In genomic region chr2:125829924-125830323, GRCm38 (mm10) we compare ENCODE assay signal across 28 mouse cellular contexts.
"Had no signal": no experiment of that assay in that cellular context is flagged by ENCODE, and none has a peak within 500 bp of the region (broad histone marks: within the 10 kb centered on the region; RNA-seq: fewer than 3 reads in every experiment).

No protein-coding gene starts in this region.

- H3K4me3 ChIP-seq: heart, adult 2 months; heart, embryonic 13.5 days; heart, embryonic 15.5 days; hindbrain, embryonic 15.5 days; intestine, embryonic 15.5 days; kidney, embryonic 15.5 days; limb, embryonic 10.5 days; limb, embryonic 12.5 days; liver, embryonic 13.5 days; liver, embryonic 15.5 days had no signal

- ATAC-seq: hindbrain, postnatal 0 days; intestine, embryonic 15.5 days; liver, postnatal 0 days had no signal

- H3K9me3 ChIP-seq: heart, embryonic 13.5 days; heart, embryonic 15.5 days; hindbrain, embryonic 15.5 days; intestine, embryonic 15.5 days; kidney, embryonic 15.5 days; limb, embryonic 10.5 days; limb, embryonic 12.5 days; liver, embryonic 13.5 days; liver, embryonic 15.5 days had no signal

- H3K9ac ChIP-seq: heart, embryonic 13.5 days; heart, embryonic 15.5 days; hindbrain, embryonic 15.5 days; intestine, embryonic 15.5 days; kidney, embryonic 15.5 days; limb, embryonic 12.5 days; liver, embryonic 13.5 days; liver, embryonic 15.5 days; liver, postnatal 0 days had no signal

- H3K27ac ChIP-seq: heart, adult 2 months; heart, embryonic 13.5 days; heart, embryonic 15.5 days; hindbrain, embryonic 15.5 days; hindbrain, postnatal 0 days; intestine, embryonic 15.5 days; kidney, embryonic 15.5 days; kidney, postnatal 0 days; limb, embryonic 10.5 days; limb, embryonic 12.5 days; liver, embryonic 13.5 days; liver, embryonic 15.5 days had no signal

- H3K4me1 ChIP-seq: heart, embryonic 13.5 days; heart, embryonic 15.5 days; hindbrain, embryonic 15.5 days; intestine, embryonic 15.5 days; kidney, embryonic 15.5 days; limb, embryonic 10.5 days; limb, embryonic 12.5 days; liver, embryonic 13.5 days; liver, embryonic 15.5 days had no signal

- H3K4me2 ChIP-seq: heart, embryonic 11.5 days; heart, embryonic 13.5 days; heart, embryonic 15.5 days; hindbrain, embryonic 15.5 days; intestine, embryonic 15.5 days; kidney, embryonic 15.5 days; limb, embryonic 12.5 days; liver, embryonic 11.5 days; liver, embryonic 13.5 days; liver, embryonic 15.5 days had no signal

- H3K27me3 ChIP-seq: heart, embryonic 13.5 days; heart, embryonic 15.5 days; hindbrain, embryonic 15.5 days; intestine, embryonic 15.5 days; kidney, embryonic 15.5 days; limb, embryonic 12.5 days; liver, embryonic 13.5 days; liver, embryonic 15.5 days had no signal

- DNase-seq: gastrocnemius, postnatal 14 days; gastrocnemius, postnatal 36 days; heart, adult 11 months; heart, adult 2 months; heart, postnatal 14 days; heart, postnatal 36 days; kidney, adult 11 months; kidney, adult 2 months; kidney, adult 9 months; kidney, postnatal 14 days; kidney, postnatal 36 days; layer of hippocampus, adult 9-11 months; layer of hippocampus, postnatal 36 days; liver; liver, embryonic 13.5 days; liver, postnatal 0 days had no signal
